Mouse (Mus musculus) limb, embryonic 14.5 days (tissue): Measurements from ENCODE around the gene Mfsd12. TPM values are rescaled to one million over a fixed set of nuclear protein-coding genes. Genes with fewer than 3 reads are reported as not detected.
A peak's percentile ranks its signal among the peaks of the same experiment; 100 is the strongest.

Experiments used
- ATAC-seq: fragments of 200-750 bp; cut with Nextera tagmentation; 2 replicates; pipeline ENCODE4 v1.8.0; 2017; ENCODE audit warnings: low read depth, moderate number of reproducible peaks, moderate TSS enrichment; ENCODE audit not compliant: low FRiP score
- DNase-seq: peaks from one replicate; pipeline ENCODE4 v3.0.0-alpha.2; 2015; ENCODE audit warnings: low spot score
- H3K27ac ChIP-seq: fragments of 300-500 bp; sonication (generic); replicated peaks from 2 replicates; pipeline ENCODE4 v1.5.1; 2014; ENCODE audit warnings: low read depth, mild to moderate bottlenecking, low read length, moderate library complexity, mixed read lengths
- H3K27me3 ChIP-seq: fragments of 300-500 bp; sonication (generic); 2 replicates; pipeline ENCODE4 v1.6.1; 2014; ENCODE audit warnings: low read length, mixed read lengths; ENCODE audit not compliant: control insufficient read depth, insufficient read depth
- H3K36me3 ChIP-seq: fragments of 300-500 bp; sonication (generic); 2 replicates; pipeline ENCODE4 v1.6.1; 2014; ENCODE audit warnings: mild to moderate bottlenecking, low read length, moderate library complexity, mixed read lengths; ENCODE audit not compliant: control insufficient read depth, insufficient read depth
- H3K4me1 ChIP-seq: fragments of 300-500 bp; sonication (generic); 2 replicates; pipeline ENCODE4 v1.6.1; 2014; ENCODE audit warnings: antibody characterized with exemption, low read length, mixed read lengths; ENCODE audit not compliant: control insufficient read depth, insufficient read depth
- H3K4me2 ChIP-seq: fragments of 300-500 bp; sonication (generic); replicated peaks from 2 replicates; pipeline ENCODE4 v1.6.1; 2014; ENCODE audit warnings: low read depth, mild to moderate bottlenecking, low read length, moderate library complexity; ENCODE audit not compliant: severe bottlenecking
- H3K4me3 ChIP-seq: fragments of 300-500 bp; sonication (generic); replicated peaks from 2 replicates; pipeline ENCODE4 v1.5.1; 2014; ENCODE audit warnings: low read length
- H3K9ac ChIP-seq: fragments of 300-500 bp; sonication (generic); 2 replicates; pipeline ENCODE4 v1.6.1; 2014; ENCODE audit warnings: mild to moderate bottlenecking, low read depth, low read length, moderate library complexity; ENCODE audit not compliant: severe bottlenecking
- H3K9me3 ChIP-seq: fragments of 300-500 bp; sonication (generic); 2 replicates; pipeline ENCODE4 v1.6.1; 2016; ENCODE audit warnings: low read length; ENCODE audit not compliant: control insufficient read depth
- POLR2A ChIP-seq: fragments of 200-500 bp; IDR thresholded peaks from 2 replicates; pipeline ENCODE4 v1.8.0; 2012; ENCODE audit warnings: inconsistent platforms, mild to moderate bottlenecking, moderate library complexity, borderline replicate concordance; ENCODE audit not compliant: insufficient read depth, insufficient read length; ENCODE audit errors: extremely low read depth
- WGBS: fragments of 180-500 bp; shearing (Covaris S2); extraction: QIAGEN DNeasy Blood & Tissue Kit; methylation state at CpG from one replicate; pipeline ENCODE4 v1.1.7; 2014; 5-methylcytosine and 5-hydroxymethylcytosine counted together
- polyA plus RNA-seq, 2 experiments: library from polyadenylated mRNA; depleted of rRNA in 1 of 2; stranded (reverse) in 1 of 2; unstranded in 1 of 2; fragments of >200 nt; fragmentation: Nextera tagmentation in 1 of 2; extraction: Ambion mirVana in 1 of 2; gene quantifications; 2 replicates each; pipeline versions ENCODE4 v1.2.1 to v1.2.3; 2012 to 2014

Gene Mfsd12
- polyA plus RNA-seq, 2 experiments = 6.8 to 12.0 TPM

DNA sequence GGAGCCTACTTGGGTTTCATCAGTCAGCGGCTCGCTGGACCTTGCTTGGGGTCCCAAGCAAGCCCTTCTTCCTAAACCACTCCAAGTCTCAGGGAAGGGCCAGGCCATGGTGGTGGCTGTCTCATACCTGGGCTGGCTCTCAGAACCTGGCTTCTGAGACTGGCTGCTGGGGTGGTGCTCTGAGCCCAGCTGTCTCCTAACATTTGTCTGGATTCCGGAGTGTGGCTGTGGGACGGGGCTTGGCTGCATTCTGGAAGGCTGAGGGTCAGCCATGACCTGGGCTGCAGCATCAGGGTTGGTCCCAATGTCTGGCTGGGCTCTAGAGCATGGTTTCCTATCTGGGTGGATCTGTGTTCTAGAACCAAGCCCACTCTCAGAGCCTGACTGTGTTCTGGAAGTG, 20.7 kb upstream of the Mfsd12 start:
- peak overlapping the region; percentile 86 for H3K27ac ChIP-seq
- no peaks in the 10 kb centered on the region for H3K9me3 ChIP-seq
- peaks cover 19% of the 10 kb centered on the region for H3K4me1 ChIP-seq
- ATAC-seq (no peak), DNase-seq (no peak)
- no peak overlapping the region for H3K4me2 ChIP-seq
- no peak overlapping the region for H3K9ac ChIP-seq
- H3K36me3 ChIP-seq = no peaks in the 10 kb centered on the region
- H3K4me3 ChIP-seq = no peak overlapping the region
- 95% methylated on average over 4 of the region's 4 CpGs for WGBS
- peaks cover 19% of the 10 kb centered on the region; the same call in 1 of the 2 replicates for H3K27me3 ChIP-seq
- no peak for TF ChIP-seq POLR2A

DNA sequence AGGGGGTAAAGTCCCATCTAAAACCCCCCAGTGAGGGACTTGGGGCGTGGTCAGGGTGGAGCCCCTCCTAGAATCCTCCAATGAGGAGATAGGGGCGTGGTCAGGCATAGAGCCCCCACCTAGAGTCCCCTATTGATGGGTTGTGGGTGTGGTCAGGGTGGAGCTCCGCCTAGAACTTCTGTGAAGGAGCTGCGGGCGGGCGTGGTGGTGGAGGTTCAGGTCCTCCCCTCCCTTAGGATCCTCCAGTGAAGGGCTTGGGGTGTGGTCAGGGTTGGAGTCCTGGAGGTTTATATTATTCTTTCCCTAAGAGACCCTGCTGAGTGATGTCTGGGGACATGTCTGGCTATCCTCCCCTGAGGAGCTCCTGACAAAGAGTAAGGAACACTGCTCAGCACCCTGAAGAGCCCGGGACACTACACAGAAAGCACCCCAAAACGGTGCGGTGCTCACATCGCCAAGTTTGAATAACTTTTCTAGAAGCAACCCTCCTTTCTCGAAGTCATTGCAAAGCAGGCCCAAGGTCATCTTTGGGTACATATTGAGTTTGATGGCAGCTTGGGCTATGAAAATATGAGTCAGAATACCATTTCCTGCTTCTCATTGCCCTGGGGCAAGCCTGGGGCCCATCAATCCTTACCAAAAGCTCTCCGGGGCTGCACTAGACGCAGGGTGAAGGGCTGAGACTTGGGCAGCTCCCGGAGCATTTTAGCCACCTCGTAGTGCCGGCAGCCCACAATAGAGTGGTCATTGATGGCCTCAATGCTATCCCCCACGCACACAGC, 16.5 kb upstream of the Mfsd12 start:
- Histone ChIP-seq H3K4me2 (no peak overlapping the region), H3K4me3 (no peak overlapping the region), H3K9ac (no peak overlapping the region), H3K4me1 (peaks cover 14% of the 10 kb centered on the region), H3K27ac (no peak overlapping the region), H3K9me3 (no peaks in the 10 kb centered on the region), H3K36me3 (0 out of 2 replicates have a peak, but pooled peaks cover 3% of the 10 kb centered on the region), H3K27me3 (peaks cover 55% of the 10 kb centered on the region)
- DNase-seq (no peak), ATAC-seq (no peak)
- WGBS = 40% methylated on average over 17 of the region's 17 CpGs
- TF ChIP-seq POLR2A = no peak

DNA sequence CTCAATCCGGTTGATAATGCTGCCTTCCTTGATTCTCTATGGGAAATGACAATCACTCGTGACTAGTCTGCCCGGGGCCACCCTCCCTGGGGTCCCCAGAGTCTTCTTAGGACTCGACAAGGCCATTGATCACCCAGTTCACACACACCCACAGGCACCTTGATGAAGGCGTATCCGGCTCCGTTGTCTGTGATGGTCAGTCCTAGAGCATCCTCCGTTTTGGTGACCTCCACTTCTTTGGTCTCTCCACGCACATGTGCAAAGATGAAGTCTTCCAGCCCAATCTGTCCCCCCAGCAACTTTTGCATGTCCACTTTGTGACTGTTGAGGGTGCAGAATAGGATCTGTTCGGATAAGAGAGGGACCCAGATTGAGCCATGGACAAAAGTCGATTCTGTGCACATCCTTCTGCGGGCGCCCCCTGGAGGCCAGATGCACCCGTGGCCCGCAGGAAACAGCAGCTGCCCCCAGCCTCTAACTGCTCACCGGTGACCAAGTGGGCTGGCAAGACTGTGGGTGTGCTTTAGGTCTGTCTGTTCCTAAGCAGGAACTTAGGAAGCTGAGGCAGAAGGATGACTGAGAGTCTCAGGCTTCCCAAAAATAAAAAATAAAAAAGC, 15.8 kb upstream of the Mfsd12 start:
- ATAC-seq (no peak), DNase-seq (peak; percentile 57)
- Histone ChIP-seq H3K4me2 (no peak overlapping the region), H3K27ac (no peak overlapping the region), H3K4me3 (no peak overlapping the region), H3K9ac (no peak overlapping the region), H3K9me3 (no peaks in the 10 kb centered on the region), H3K27me3 (peaks cover 55% of the 10 kb centered on the region), H3K4me1 (peaks cover 7% of the 10 kb centered on the region; the same call in 1 of the 2 replicates), H3K36me3 (0 out of 2 replicates have a peak, but pooled peaks cover 7% of the 10 kb centered on the region)
- 34% methylated on average over 16 of the region's 16 CpGs for WGBS
- no peak for TF ChIP-seq POLR2A

DNA sequence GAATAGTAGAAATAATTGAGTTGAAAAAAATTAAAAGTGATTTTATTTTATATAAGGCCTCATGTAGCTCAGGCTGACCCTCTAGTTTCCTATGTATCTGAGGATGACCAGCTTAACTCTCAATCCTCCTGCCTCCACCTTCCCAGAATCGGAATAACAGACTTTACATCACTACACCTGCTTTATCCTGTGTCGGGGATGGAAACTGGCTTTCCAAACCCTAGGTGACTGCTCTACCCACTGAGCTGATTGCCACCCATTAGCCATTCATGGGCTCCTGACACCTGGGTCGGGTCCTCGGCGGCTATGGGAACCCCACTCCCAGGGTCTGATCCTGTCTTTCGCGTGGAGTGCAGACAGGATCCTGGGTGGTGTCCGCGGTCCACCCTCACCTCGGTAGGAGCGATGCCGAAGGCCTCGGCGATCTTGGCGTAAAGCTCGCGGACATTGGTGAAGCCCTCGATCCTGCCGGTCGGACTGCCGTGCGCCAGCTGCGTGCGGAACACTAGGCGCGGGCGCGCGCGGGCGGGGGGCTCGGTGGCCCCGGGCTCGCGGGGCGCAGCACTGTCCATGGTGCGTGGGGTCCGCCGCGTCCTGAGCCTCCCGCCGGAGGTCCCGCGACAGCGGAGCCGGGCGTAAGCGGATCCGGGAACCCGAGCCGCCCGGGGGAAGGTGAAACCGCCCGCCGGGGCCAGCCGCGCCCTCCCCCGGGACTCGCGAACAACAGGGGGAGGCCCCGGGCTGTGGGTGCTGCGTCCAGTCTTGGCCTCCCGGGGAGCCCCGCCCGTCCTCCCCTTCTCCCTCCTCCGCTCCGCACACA, 14.4 kb upstream of the Mfsd12 start, which contains the start of gene Gipc3:
Gene Gipc3, minus strand, starts transcription at position 581 of the 820 bp plus-strand sequence.
- no peak within 1 kb of the TSS for H3K27ac ChIP-seq
- peaks cover 15% of the 10 kb centered on the region for H3K4me1 ChIP-seq
- TF ChIP-seq POLR2A = no peak
- peak within 1 kb of the TSS; percentile 37 for H3K4me3 ChIP-seq
- no peaks in the 10 kb centered on the region for H3K9me3 ChIP-seq
- peaks cover 13% of the 10 kb centered on the region for H3K36me3 ChIP-seq
- DNase-seq = no peak
- peaks cover 47% of the 10 kb centered on the region for H3K27me3 ChIP-seq
- WGBS = 10% methylated on average over 28 of the region's 67 CpGs
- no peak for ATAC-seq
- peak within 1 kb of the TSS; percentile 44 for H3K9ac ChIP-seq
- H3K4me2 ChIP-seq = peak within 1 kb of the TSS; percentile 72
